Mouse (Mus musculus) neural tube, embryonic 11.5 days (tissue): ENCODE data around the gene Ptgfrn. TPM values are rescaled to one million over a fixed set of nuclear protein-coding genes. Genes with fewer than 3 reads are reported as not detected.

Source experiments
- ATAC-seq: fragments of 200-750 bp; cut with Nextera tagmentation; 2 replicates; pipeline ENCODE4 v1.8.0; 2017; ENCODE audit warnings: moderate number of reproducible peaks, mild to moderate bottlenecking, moderate TSS enrichment, moderate library complexity; ENCODE audit not compliant: insufficient read depth, low FRiP score, low TSS enrichment
- DNase-seq: peaks from one replicate; pipeline ENCODE4 v3.0.0-alpha.2; 2015; ENCODE audit warnings: low spot score
- H3K27ac ChIP-seq: fragments of 300-500 bp; sonication (generic); 2 replicates; pipeline ENCODE4 v1.5.1; 2014; ENCODE audit warnings: low read depth, mild to moderate bottlenecking, low read length
- H3K27me3 ChIP-seq: fragments of 300-500 bp; sonication (generic); 2 replicates; pipeline ENCODE4 v1.6.1; 2014; ENCODE audit warnings: mild to moderate bottlenecking, low read length, mixed read lengths; ENCODE audit not compliant: control insufficient read depth, insufficient read depth
- H3K36me3 ChIP-seq: fragments of 300-500 bp; sonication (generic); 2 replicates; pipeline ENCODE4 v1.6.1; 2014; ENCODE audit warnings: mild to moderate bottlenecking, low read length, moderate library complexity, mixed read lengths; ENCODE audit not compliant: control insufficient read depth, insufficient read depth
- H3K4me1 ChIP-seq: fragments of 300-500 bp; sonication (generic); 2 replicates; pipeline ENCODE4 v1.6.1; 2014; ENCODE audit warnings: low read length, mixed read lengths; ENCODE audit not compliant: control insufficient read depth, insufficient read depth
- H3K4me2 ChIP-seq: fragments of 300-500 bp; sonication (generic); 2 replicates; pipeline ENCODE4 v1.6.1; 2014; ENCODE audit warnings: low read depth, mild to moderate bottlenecking, moderate library complexity
- H3K4me3 ChIP-seq: fragments of 300-500 bp; sonication (generic); 2 replicates; pipeline ENCODE4 v1.5.1; 2014; ENCODE audit warnings: low read depth, low read length
- H3K9ac ChIP-seq: fragments of 300-500 bp; sonication (generic); 2 replicates; pipeline ENCODE4 v1.6.1; 2014; ENCODE audit warnings: mild to moderate bottlenecking, low read length
- H3K9me3 ChIP-seq: fragments of 300-500 bp; sonication (generic); 2 replicates; pipeline ENCODE4 v1.6.1; 2016; ENCODE audit warnings: low read length; ENCODE audit not compliant: control insufficient read depth
- WGBS: fragments of 180-500 bp; shearing (Covaris S2); extraction: QIAGEN DNeasy Blood & Tissue Kit; methylation state at CpG from one replicate; pipeline ENCODE4 v1.1.7; 2014; 5-methylcytosine and 5-hydroxymethylcytosine counted together
- polyA plus RNA-seq: library from polyadenylated mRNA; unstranded; fragments of >200 nt; fragmentation: Nextera tagmentation; extraction: Ambion mirVana; gene quantifications from 2 replicates; pipeline ENCODE4 v1.2.1, GENCODE M21; 2014

The Ptgfrn gene
- polyA plus RNA-seq, 1 experiment from 2014 or later = 3.1 TPM

DNA sequence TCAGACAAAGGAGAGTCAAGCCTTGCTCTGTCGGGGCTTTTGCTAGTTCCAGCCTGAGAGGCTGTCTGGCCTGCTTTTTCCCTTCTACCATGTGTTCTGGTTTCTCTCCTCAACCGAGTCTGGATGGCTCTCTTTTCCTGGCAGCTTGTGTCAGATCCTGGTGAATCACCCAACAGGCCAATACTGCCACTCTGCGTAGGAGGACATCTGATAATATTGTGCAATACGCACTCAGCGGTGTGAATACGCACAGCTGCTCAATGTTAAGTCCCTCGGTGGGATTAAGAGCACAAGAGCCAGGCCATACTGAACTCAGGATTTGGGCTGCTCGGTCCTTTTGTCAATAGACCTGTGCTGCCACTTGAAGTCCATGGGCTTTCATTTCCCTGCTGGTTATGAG is 31.8 kb upstream of the Ptgfrn start:
- no peak for ATAC-seq
- no peak overlapping the region for H3K4me2 ChIP-seq
- no peaks in the 10 kb centered on the region for H3K36me3 ChIP-seq
- DNase-seq = no peak
- no peaks in the 10 kb centered on the region for H3K9me3 ChIP-seq
- whole genome bisulfite sequencing = 88% methylated on average over 8 of the region's 8 CpGs
- no peak overlapping the region for H3K27ac ChIP-seq
- H3K4me1 ChIP-seq = 0 out of 2 replicates have a peak, but pooled peaks cover 7% of the 10 kb centered on the region
- H3K4me3 ChIP-seq = no peak overlapping the region
- H3K27me3 ChIP-seq = no peaks in the 10 kb centered on the region
- no peak overlapping the region for H3K9ac ChIP-seq

DNA sequence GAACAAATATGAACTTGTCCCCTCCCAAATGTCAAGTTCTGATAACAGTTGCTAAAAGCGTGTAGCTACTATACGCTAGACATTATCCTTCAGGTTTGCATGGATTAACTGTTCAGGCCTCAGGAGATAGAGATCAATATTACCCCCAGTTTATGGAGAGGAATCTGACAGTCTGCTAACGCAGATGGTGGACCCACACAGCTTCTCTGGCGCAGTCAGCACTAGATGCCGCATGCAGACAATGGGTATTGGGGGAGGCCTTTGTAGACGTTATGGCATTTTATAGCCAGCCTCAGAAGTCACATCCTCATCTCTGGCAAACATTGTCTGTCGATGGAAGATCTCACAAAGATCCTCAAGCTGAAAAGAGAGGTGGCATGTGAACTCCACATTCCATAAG is 29.9 kb upstream of the Ptgfrn start:
- no peaks in the 10 kb centered on the region for H3K9me3 ChIP-seq
- ATAC-seq = no peak
- no peak for DNase-seq
- H3K4me2 ChIP-seq = no peak overlapping the region
- H3K27me3 ChIP-seq = no peaks in the 10 kb centered on the region
- H3K4me3 ChIP-seq = no peak overlapping the region
- H3K4me1 ChIP-seq = no peaks in the 10 kb centered on the region
- H3K36me3 ChIP-seq = no peaks in the 10 kb centered on the region
- H3K9ac ChIP-seq = no peak overlapping the region
- 88% methylated on average over 7 of the region's 7 CpGs for WGBS
- no peak overlapping the region for H3K27ac ChIP-seq

- no peak overlapping the region for H3K4me2 ChIP-seq
- H3K4me1 ChIP-seq = no peaks in the 10 kb centered on the region
- DNase-seq (peak; percentile 21), ATAC-seq (no peak)
- no peak overlapping the region for H3K27ac ChIP-seq
- H3K27me3 ChIP-seq = no peaks in the 10 kb centered on the region
- H3K36me3 ChIP-seq = no peaks in the 10 kb centered on the region
- H3K9ac ChIP-seq = no peak overlapping the region
- no peaks in the 10 kb centered on the region for H3K9me3 ChIP-seq
- 52% methylated on average over 11 of the region's 11 CpGs for WGBS
- no peak overlapping the region for H3K4me3 ChIP-seq
Observed at GRCm38 (mm10) chr3:101136483-101136882, 26.4 kb upstream of the Ptgfrn start.

DNA sequence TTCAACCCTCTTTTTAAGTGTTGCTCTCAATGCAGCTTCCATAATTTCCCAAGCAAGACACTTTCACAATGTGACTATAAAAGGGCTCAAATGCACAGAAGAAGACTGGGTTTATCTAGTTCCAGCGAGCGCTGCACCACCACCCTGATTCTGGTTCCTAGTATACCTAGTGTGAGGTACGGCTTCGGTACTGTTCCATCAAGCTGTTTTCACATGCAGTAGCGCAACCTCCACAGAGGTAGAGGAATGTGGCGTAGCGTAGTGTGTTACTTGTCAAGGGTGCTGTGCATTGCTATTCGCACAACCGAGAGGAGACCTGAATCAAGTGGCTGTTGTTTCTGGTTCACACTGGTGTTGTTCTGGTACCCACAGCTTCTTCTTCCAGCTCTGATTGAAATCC is 24.8 kb upstream of the Ptgfrn start:
- no peak overlapping the region for H3K27ac ChIP-seq
- ATAC-seq (no peak), DNase-seq (no peak)
- no peaks in the 10 kb centered on the region for H3K36me3 ChIP-seq
- WGBS = 93% methylated on average over 9 of the region's 9 CpGs
- no peak overlapping the region for H3K4me3 ChIP-seq
- no peak overlapping the region for H3K9ac ChIP-seq
- no peaks in the 10 kb centered on the region for H3K9me3 ChIP-seq
- H3K4me2 ChIP-seq = no peak overlapping the region
- no peaks in the 10 kb centered on the region for H3K27me3 ChIP-seq
- no peaks in the 10 kb centered on the region for H3K4me1 ChIP-seq

DNA sequence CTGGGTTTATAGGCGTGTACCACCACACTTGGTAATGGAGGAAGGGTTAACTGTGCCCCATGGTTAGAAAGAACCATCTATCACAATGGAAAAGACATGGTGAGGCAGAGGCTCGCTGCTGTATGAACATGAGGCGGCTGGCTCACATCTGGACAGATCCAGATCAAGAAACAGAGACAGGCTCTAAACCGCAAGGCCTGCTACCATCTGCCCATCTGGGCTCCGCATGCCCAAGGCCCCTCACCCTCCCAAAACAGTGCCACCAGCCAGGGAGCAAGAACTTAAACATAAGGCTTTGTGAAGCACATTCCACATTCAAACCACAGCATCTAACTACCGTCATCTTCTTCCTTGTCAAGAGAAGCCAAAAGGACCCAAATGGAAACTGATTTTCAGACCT is 22.9 kb upstream of the Ptgfrn start:
- Histone ChIP-seq H3K9ac (no peak overlapping the region), H3K9me3 (no peaks in the 10 kb centered on the region), H3K36me3 (no peaks in the 10 kb centered on the region), H3K4me1 (no peaks in the 10 kb centered on the region), H3K4me2 (no peak overlapping the region), H3K27me3 (no peaks in the 10 kb centered on the region), H3K27ac (no peak overlapping the region), H3K4me3 (no peak overlapping the region)
- DNase-seq (no peak), ATAC-seq (no peak)
- WGBS = 89% methylated on average over 6 of the region's 6 CpGs

GRCm38 (mm10) chr3:101131772-101132171 is 21.7 kb upstream of the Ptgfrn start:
- Histone ChIP-seq H3K27me3 (no peaks in the 10 kb centered on the region), H3K4me1 (no peaks in the 10 kb centered on the region), H3K36me3 (no peaks in the 10 kb centered on the region), H3K9me3 (no peaks in the 10 kb centered on the region), H3K27ac (no peak overlapping the region), H3K4me2 (no peak overlapping the region), H3K4me3 (no peak overlapping the region), H3K9ac (no peak overlapping the region)
- no peak for DNase-seq
- ATAC-seq = no peak
- WGBS = 89% methylated on average over 5 of the region's 5 CpGs

GRCm38 (mm10) chr3:101130526-101130925 is 20.4 kb upstream of the Ptgfrn start:
- ATAC-seq (no peak), DNase-seq (peak; percentile 58)
- Histone ChIP-seq H3K27ac (no peak overlapping the region), H3K27me3 (no peaks in the 10 kb centered on the region), H3K9me3 (no peaks in the 10 kb centered on the region), H3K36me3 (no peaks in the 10 kb centered on the region), H3K4me2 (peak overlapping the region; percentile 19; the same call in 1 of the 2 replicates), H3K4me3 (no peak overlapping the region), H3K4me1 (no peaks in the 10 kb centered on the region), H3K9ac (no peak overlapping the region)
- 2% methylated on average over 11 of the region's 11 CpGs for WGBS

GRCm38 (mm10) chr3:101129620-101130019 is 19.5 kb upstream of the Ptgfrn start:
- 83% methylated on average over 3 of the region's 3 CpGs for WGBS
- no peak for DNase-seq
- H3K27ac ChIP-seq = no peak overlapping the region

DNA sequence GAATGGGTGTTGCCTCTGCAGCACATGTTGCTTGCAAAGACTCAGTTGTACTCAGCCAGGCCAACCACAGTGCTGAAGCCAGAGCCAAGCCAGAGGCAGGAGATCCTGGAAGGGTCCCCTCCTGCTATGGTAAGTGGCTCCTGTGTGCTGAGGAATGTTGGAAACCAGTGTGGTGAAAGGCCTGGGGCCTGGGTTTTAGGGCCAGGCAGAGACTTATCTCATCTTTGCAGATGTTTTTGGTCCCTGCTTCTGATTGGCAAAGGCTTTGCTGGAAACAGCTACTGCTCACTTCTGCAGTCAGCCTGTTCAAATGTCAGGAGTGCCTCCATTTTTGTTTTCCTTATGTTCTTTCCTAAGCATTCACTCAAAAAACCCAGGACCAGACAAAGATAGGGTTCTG is 19.0 kb upstream of the Ptgfrn start:
- Histone ChIP-seq H3K4me2 (no peak overlapping the region), H3K27ac (no peak overlapping the region), H3K9ac (no peak overlapping the region), H3K36me3 (no peaks in the 10 kb centered on the region), H3K4me1 (no peaks in the 10 kb centered on the region), H3K9me3 (no peaks in the 10 kb centered on the region), H3K4me3 (no peak overlapping the region), H3K27me3 (no peaks in the 10 kb centered on the region)
- DNase-seq (no peak), ATAC-seq (no peak)

More at GRCm38 (mm10) chr3:101129620-101130019, 19.5 kb upstream of the Ptgfrn start:
- H3K27me3 ChIP-seq = no peaks in the 10 kb centered on the region
- ATAC-seq = no peak
- H3K9ac ChIP-seq = no peak overlapping the region
- H3K4me1 ChIP-seq = no peaks in the 10 kb centered on the region
- H3K4me3 ChIP-seq = no peak overlapping the region
- no peaks in the 10 kb centered on the region for H3K36me3 ChIP-seq
- no peaks in the 10 kb centered on the region for H3K9me3 ChIP-seq
- H3K4me2 ChIP-seq = no peak overlapping the region
